Mouse (Mus musculus): Measurements from ENCODE around the gene BC049730.

GRCm38 (mm10) chr7:24758520-24758919 is 49.5 kb downstream of the BC049730 start:
- TF ChIP-seq MAFK (IDR thresholded peaks at IDR 0.05; ENCODE audit: insufficient read depth, low read depth, low read length): no peak
- TF ChIP-seq ZNF384 (IDR thresholded peaks at IDR 0.05; ENCODE audit: low read depth, low read length): no peak

Data from ES-E14 (cell line).